Comparison of ENCODE assay signal across 8 mouse cellular contexts in the genomic region with DNA sequence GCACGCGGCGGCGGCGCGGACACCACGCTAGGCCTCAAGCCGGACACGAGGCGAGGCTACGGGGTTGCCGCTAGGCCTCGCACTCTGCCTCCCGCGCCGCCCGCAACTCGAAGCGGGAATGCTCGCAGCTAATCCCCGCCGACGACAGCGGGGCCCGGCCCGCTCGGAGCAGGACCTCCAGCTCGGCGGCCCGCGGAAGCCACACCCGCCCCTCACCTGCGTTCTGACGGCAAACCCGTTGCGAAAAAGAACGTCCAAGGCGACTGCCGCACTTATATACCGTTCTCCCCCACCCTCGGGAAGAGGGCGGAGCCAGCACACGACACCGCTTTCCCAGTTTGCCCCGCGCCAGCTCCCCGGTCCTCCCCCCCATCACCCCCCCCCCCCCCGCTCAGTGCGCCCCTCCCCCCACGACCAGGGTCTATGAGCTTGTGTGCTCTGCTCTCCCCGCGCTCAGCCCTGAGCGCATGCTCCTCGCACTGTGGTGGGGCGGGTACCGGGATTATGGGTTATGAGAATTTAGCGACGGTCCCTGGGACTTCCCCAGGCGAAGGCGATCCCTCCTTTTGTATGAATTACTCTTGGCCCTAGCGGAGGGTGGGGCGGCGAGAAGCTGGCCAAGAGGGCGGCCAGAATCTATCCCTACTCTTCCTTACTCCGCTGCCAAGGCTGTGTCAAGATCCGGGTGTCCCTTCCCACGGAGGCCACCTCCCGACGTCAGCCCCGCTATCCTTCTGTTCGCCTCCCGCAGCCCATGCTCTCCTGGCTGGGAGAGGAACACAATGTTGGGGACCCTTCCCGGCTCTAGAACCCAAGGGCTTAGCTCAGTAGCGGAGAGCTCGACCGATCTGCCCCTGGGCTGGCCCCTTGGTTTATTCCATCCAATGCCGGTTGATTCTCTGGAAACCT. TPM values are rescaled to one million over a fixed set of nuclear protein-coding genes. Genes with fewer than 3 reads are reported as not detected.
DNase-seq lines count a peak whose midpoint lies in the region; ATAC-seq lines count a peak whose summit lies in the region.

No protein-coding gene starts in this region.

- peak overlapping the region; percentile 99 for H3K27ac ChIP-seq in heart, embryonic 10.5 days
- H3K27ac ChIP-seq in kidney, embryonic 15.5 days: peak overlapping the region; percentile 99

- H3K27me3 ChIP-seq in heart, embryonic 10.5 days (ENCODE audit: insufficient read depth, poor library complexity, severe bottlenecking): no peaks in the 10 kb centered on the region
- no peaks in the 10 kb centered on the region for H3K27me3 ChIP-seq in kidney, embryonic 15.5 days

- WGBS in heart, embryonic 10.5 days: under 1% methylated on average over 73 of the region's 77 CpGs
- WGBS in kidney, embryonic 15.5 days: 1% methylated on average over 73 of the region's 77 CpGs

- H3K36me3 ChIP-seq in heart, embryonic 10.5 days: peaks cover 33% of the 10 kb centered on the region
- H3K36me3 ChIP-seq in kidney, embryonic 15.5 days: peaks cover 34% of the 10 kb centered on the region

- ATAC-seq in erythroblast, adult 5-6 weeks (replicated peaks; ENCODE audit: low FRiP score, poor library complexity, severe bottlenecking): peak; percentile 72
- peak; percentile 99 for ATAC-seq in kidney, embryonic 15.5 days (replicated peaks; ENCODE audit: low FRiP score)
- peak; percentile 87 for ATAC-seq in monocyte, adult 5-6 weeks (replicated peaks; ENCODE audit: insufficient number of reproducible peaks, low FRiP score, low TSS enrichment, poor library complexity, severe bottlenecking)

- no peaks in the 10 kb centered on the region for H3K9me3 ChIP-seq in heart, embryonic 10.5 days
- H3K9me3 ChIP-seq in kidney, embryonic 15.5 days (replicated peaks): no peaks in the 10 kb centered on the region

- H3K4me3 ChIP-seq in heart, embryonic 10.5 days: peak overlapping the region; percentile 87
- peak overlapping the region; percentile 87 for H3K4me3 ChIP-seq in kidney, embryonic 15.5 days (replicated peaks)

- H3K9ac ChIP-seq in kidney, embryonic 15.5 days: peak overlapping the region; percentile 90

- peak overlapping the region; percentile 64 for H3K4me2 ChIP-seq in kidney, embryonic 15.5 days

- peak; percentile 96 to 97 for DNase-seq in B cell, adult 2 months
- peak; percentile 99 for DNase-seq in brain, adult 2 months (ENCODE audit: low read depth, low spot score)
- DNase-seq in heart, embryonic 10.5 days (ENCODE audit: low spot score): peak; percentile 99
- DNase-seq in liver: peak; percentile 94
- DNase-seq in spleen, postnatal 4 days (ENCODE audit: low spot score in 2 of 2): peak; percentile 91 to 96

- peaks cover 9% of the 10 kb centered on the region; the same call in 1 of the 2 replicates for H3K4me1 ChIP-seq in heart, embryonic 10.5 days
- peaks cover 11% of the 10 kb centered on the region for H3K4me1 ChIP-seq in kidney, embryonic 15.5 days

RNA-seq across cellular contexts. Expression of a gene that starts 7.3 kb away (rescaled TPM):
- 3,932 and 4,159 TPM in 2 replicates for total RNA-seq in erythroblast, adult 5-6 weeks (2015; ENCODE audit: low replicate concordance)
- 1,512 and 1,760 TPM in 2 replicates for total RNA-seq in erythroblast, adult 5-6 weeks (2017; ENCODE audit: low replicate concordance)
- 2,877 and 3,185 TPM in 2 replicates for polyA plus RNA-seq in heart, embryonic 10.5 days (2016; fragmentation: Nextera tagmentation; extraction: Ambion mirVana)
- 4,779 and 4,974 TPM in 2 replicates for polyA plus RNA-seq in kidney, embryonic 15.5 days (2015; fragmentation: Nextera tagmentation; extraction: Ambion mirVana)
- 6,370 to 7,055 TPM (median 6,774 TPM) in 3 replicates for total RNA-seq in monocyte, adult 5-6 weeks (2017)

RNA-seq across cellular contexts. Expression of a gene that starts 33.1 kb away (rescaled TPM):
- not detected in 2 replicates for total RNA-seq in erythroblast, adult 5-6 weeks (2015; ENCODE audit: low replicate concordance)
- total RNA-seq in erythroblast, adult 5-6 weeks (2017; ENCODE audit: low replicate concordance): not detected in 2 replicates
- 0.89 and 1.1 TPM in 2 replicates for polyA plus RNA-seq in heart, embryonic 10.5 days (2016; fragmentation: Nextera tagmentation; extraction: Ambion mirVana)
- polyA plus RNA-seq in kidney, embryonic 15.5 days (2015; fragmentation: Nextera tagmentation; extraction: Ambion mirVana): 0.55 and 1.4 TPM in 2 replicates
- not detected in 3 replicates for total RNA-seq in monocyte, adult 5-6 weeks (2017)

RNA-seq across cellular contexts. Expression of a gene that starts 33.7 kb away (rescaled TPM):
- total RNA-seq in erythroblast, adult 5-6 weeks (2015; ENCODE audit: low replicate concordance): 7.3 and 14.2 TPM in 2 replicates
- total RNA-seq in erythroblast, adult 5-6 weeks (2017; ENCODE audit: low replicate concordance): 6.9 and 22.0 TPM in 2 replicates
- 28.1 and 30.3 TPM in 2 replicates for polyA plus RNA-seq in heart, embryonic 10.5 days (2016; fragmentation: Nextera tagmentation; extraction: Ambion mirVana)
- polyA plus RNA-seq in kidney, embryonic 15.5 days (2015; fragmentation: Nextera tagmentation; extraction: Ambion mirVana): 26.7 and 27.9 TPM in 2 replicates
- total RNA-seq in monocyte, adult 5-6 weeks (2017): 29.0 to 42.6 TPM (median 34.6 TPM) in 3 replicates

RNA-seq across cellular contexts. Expression of a gene that starts 38.6 kb away (rescaled TPM):
- total RNA-seq in erythroblast, adult 5-6 weeks (2015; ENCODE audit: low replicate concordance): 8.8 and 9.2 TPM in 2 replicates
- 2.4 and 3.9 TPM in 2 replicates for total RNA-seq in erythroblast, adult 5-6 weeks (2017; ENCODE audit: low replicate concordance)
- 0.36 and 0.72 TPM in 2 replicates for polyA plus RNA-seq in heart, embryonic 10.5 days (2016; fragmentation: Nextera tagmentation; extraction: Ambion mirVana)
- 2.1 and 2.8 TPM in 2 replicates for polyA plus RNA-seq in kidney, embryonic 15.5 days (2015; fragmentation: Nextera tagmentation; extraction: Ambion mirVana)
- total RNA-seq in monocyte, adult 5-6 weeks (2017): 5.0 to 10.2 TPM (median 6.5 TPM) in 3 replicates

Comparison
In these comparisons a context has a peak if more than half of its experiments do, and no peak if none do; other contexts are left out.
1. Peak in every context shown above with its lines: DNase-seq, ATAC-seq, H3K4me3 ChIP-seq and H3K27ac ChIP-seq.